Mouse (Mus musculus) hindbrain, embryonic 15.5 days (tissue): ENCODE data around the gene Slc35e4. TPM values are rescaled to one million over a fixed set of nuclear protein-coding genes. Genes with fewer than 3 reads are reported as not detected.

Experiments
- ATAC-seq: fragments of 200-750 bp; cut with Nextera tagmentation; 2 replicates; pipeline ENCODE4 v1.8.0; 2017; ENCODE audit warnings: low read depth, moderate number of reproducible peaks, moderate TSS enrichment; ENCODE audit not compliant: low FRiP score
- H3K27ac ChIP-seq: fragments of 300-500 bp; sonication (generic); replicated peaks from 2 replicates; pipeline ENCODE4 v1.5.1; 2015; ENCODE audit warnings: mild to moderate bottlenecking, inconsistent platforms
- H3K27me3 ChIP-seq: fragments of 300-500 bp; sonication (generic); 2 replicates; pipeline ENCODE4 v1.6.1; 2015; ENCODE audit warnings: control low read depth, inconsistent platforms
- H3K36me3 ChIP-seq: fragments of 300-500 bp; sonication (generic); 2 replicates; pipeline ENCODE4 v1.6.1; 2015; ENCODE audit warnings: control low read depth, inconsistent platforms
- H3K4me1 ChIP-seq: fragments of 300-500 bp; sonication (generic); replicated peaks from 2 replicates; pipeline ENCODE4 v1.6.1; 2015; ENCODE audit warnings: control low read depth, inconsistent platforms
- H3K4me2 ChIP-seq: fragments of 300-500 bp; sonication (generic); 2 replicates; pipeline ENCODE4 v1.6.1; 2015; ENCODE audit warnings: moderate library complexity, mild to moderate bottlenecking, inconsistent platforms
- H3K4me3 ChIP-seq: fragments of 300-500 bp; sonication (generic); 2 replicates; pipeline ENCODE4 v1.5.1; 2015; ENCODE audit warnings: mild to moderate bottlenecking, inconsistent platforms
- H3K9ac ChIP-seq: fragments of 300-500 bp; sonication (generic); 2 replicates; pipeline ENCODE4 v1.6.1; 2015; ENCODE audit warnings: inconsistent platforms
- H3K9me3 ChIP-seq: fragments of 300-500 bp; sonication (generic); 2 replicates; pipeline ENCODE4 v1.6.1; 2016; ENCODE audit warnings: control low read depth, inconsistent platforms
- WGBS: fragments of 180-500 bp; shearing (Covaris S2); methylation state at CpG from one replicate; pipeline ENCODE4 v1.1.7; 2015; 5-methylcytosine and 5-hydroxymethylcytosine counted together
- polyA plus RNA-seq: library from polyadenylated mRNA; unstranded; fragments of >200 nt; fragmentation: Nextera tagmentation; extraction: Ambion mirVana; gene quantifications from 2 replicates; pipeline ENCODE4 v1.2.1, GENCODE M21; 2015

Gene Slc35e4
- polyA plus RNA-seq, 1 experiment from 2014 or later: 20.3 TPM

DNA sequence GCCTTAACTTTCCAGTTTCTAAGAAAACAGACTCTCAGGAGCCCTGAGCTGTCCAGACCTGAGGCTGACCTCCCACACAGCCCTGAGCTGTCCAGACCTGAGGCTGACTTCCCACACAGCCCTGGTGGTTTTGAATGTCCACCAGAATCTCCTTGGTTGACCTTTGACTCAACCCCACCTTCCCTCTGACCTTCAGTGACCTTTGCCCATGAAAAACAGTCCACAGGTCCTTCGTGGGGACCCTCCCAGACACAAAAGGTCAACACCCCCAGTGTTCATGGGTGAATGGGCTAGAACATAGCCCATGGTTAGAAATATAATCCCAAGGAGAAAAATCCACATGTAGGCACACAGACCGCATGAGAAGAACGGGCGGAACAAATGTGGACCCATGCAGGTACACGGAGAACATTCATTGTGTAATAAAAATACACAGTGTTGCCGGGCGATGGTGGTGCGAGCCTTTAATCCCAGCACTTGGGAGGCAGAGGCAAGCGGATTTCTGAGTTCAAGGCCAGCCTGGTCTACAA lies 19.4 kb upstream of the Slc35e4 start:
- 83% methylated on average over 9 of the region's 9 CpGs for WGBS
- Histone ChIP-seq H3K9me3 (no peaks in the 10 kb centered on the region), H3K27ac (no peak overlapping the region), H3K9ac (no peak overlapping the region), H3K4me1 (peaks cover 15% of the 10 kb centered on the region), H3K36me3 (no peaks in the 10 kb centered on the region), H3K4me3 (no peak overlapping the region), H3K4me2 (no peak overlapping the region), H3K27me3 (no peaks in the 10 kb centered on the region)
- no peak for ATAC-seq

DNA sequence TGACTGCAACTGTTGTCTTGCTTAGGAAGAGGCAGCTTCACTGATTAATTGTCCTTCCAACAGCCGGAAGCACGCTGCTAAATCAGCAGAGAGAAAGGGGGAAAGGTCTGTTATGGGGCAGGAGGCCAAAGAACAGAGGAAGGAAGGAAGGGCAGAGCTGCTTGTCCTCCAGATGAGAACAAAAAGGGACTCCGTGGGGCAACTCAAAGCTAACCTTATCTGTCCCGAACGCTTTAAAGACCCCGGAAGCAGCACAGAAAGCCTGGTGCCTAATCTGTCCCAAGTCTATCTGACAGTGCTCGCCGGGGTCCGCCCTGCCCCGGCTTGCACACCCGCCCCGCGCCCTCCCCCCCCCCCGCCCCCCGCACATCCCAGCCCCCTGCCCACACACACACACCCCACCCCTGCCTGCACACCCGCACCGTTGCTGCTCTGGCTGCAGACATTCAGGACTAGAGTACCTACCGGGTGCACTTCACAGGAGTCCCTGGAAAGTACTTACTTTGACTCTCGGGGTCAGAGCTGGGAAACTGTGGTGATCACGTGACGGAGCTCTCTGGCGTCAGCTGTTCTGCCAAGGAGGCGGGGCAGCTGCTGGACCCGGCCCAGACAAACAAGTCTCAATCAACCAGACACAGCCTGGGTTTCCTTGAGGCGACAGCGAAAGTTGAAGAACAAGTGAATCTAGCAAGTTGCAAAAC lies 17.2 kb upstream of the Slc35e4 start, which contains the start of gene Tcn2:
Gene Tcn2, minus strand, starts transcription at position 649 of the 701 bp plus-strand sequence.
- peak within 1 kb of the TSS; percentile 44 for H3K9ac ChIP-seq
- ATAC-seq: peak; percentile 71
- H3K27me3 ChIP-seq: no peaks in the 10 kb centered on the region
- under 1% methylated on average over 20 of the region's 26 CpGs for WGBS
- no peaks in the 10 kb centered on the region for H3K9me3 ChIP-seq
- no peak within 1 kb of the TSS; the same call in 1 of the 2 replicates for H3K27ac ChIP-seq
- H3K4me1 ChIP-seq: peaks cover 15% of the 10 kb centered on the region
- peak within 1 kb of the TSS; percentile 41 for H3K4me3 ChIP-seq
- 0 out of 2 replicates have a peak, but pooled peaks cover 3% of the 10 kb centered on the region for H3K36me3 ChIP-seq
- H3K4me2 ChIP-seq: peak within 1 kb of the TSS; percentile 86

DNA sequence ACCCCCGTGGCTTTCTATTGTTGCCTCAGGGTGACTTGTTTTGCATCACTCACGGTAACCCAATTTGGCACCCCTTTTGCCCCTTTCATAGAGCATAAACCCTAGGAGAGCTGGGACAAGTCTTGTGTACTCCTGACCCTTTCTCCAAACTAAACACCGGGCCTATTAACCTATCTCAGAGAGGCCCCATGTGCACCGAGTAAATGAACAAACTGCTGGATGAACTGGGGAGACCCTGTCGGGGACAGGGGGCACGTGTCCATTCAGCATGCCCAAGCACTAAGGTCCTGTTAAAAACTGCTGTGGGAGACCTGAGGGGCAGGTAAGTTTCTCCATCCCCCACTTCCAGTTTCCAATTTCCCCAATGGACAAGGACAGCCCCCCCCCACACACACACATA lies 16.5 kb upstream of the Slc35e4 start:
- H3K4me3 ChIP-seq: peak overlapping the region; percentile 41
- peak overlapping the region; percentile 86 for H3K4me2 ChIP-seq
- no peak overlapping the region for H3K27ac ChIP-seq
- no peaks in the 10 kb centered on the region for H3K27me3 ChIP-seq
- 30% methylated on average over 6 of the region's 6 CpGs for WGBS
- 0 out of 2 replicates have a peak, but pooled peaks cover 5% of the 10 kb centered on the region for H3K36me3 ChIP-seq
- no peak overlapping the region for H3K9ac ChIP-seq
- ATAC-seq: no peak
- no peaks in the 10 kb centered on the region for H3K9me3 ChIP-seq
- peaks cover 15% of the 10 kb centered on the region for H3K4me1 ChIP-seq

DNA sequence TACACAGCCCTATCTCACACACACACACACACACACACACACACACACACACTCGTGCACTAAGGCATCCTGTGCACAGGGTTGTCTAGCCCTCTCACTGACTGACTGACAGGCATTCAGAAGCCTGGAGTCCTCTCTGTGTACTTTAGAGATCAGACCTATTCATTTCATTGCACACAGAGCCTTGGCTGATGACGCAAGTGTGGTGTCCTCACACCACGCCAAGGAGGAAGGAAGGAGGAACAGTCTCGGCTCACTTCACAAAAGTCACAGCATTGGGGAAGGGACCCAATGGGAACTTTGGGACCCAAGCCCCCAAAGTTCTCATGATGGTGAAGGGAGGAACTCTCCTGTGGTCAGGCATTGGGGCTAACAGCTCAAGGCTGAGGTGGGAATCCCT lies 15.6 kb upstream of the Slc35e4 start:
- Histone ChIP-seq H3K36me3 (0 out of 2 replicates have a peak, but pooled peaks cover 5% of the 10 kb centered on the region), H3K4me3 (no peak overlapping the region), H3K27ac (no peak overlapping the region), H3K4me1 (peaks cover 15% of the 10 kb centered on the region), H3K4me2 (no peak overlapping the region), H3K9ac (no peak overlapping the region), H3K27me3 (no peaks in the 10 kb centered on the region), H3K9me3 (no peaks in the 10 kb centered on the region)
- 82% methylated on average over 4 of the region's 4 CpGs for WGBS
- no peak for ATAC-seq

DNA sequence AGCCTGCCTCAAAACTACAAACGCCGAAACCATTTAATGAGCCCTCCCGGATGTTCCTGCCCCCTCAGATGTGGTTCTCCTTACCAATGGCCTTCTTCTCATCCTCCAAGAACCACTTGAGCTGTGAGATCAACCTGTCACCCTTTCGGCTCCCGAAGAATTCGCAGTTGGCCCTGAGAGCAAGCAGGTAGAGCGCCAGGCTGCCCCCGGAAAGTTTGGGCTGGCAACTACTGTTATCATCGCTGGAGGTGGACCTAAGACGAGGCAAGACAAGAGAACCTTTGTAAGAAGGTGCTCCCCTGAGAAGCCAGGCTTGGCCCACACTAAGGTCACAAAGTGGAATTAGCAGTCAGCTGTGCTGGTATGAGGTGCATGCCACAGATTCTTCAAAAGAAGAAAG lies 11.5 kb upstream of the Slc35e4 start:
- H3K9ac ChIP-seq: no peak overlapping the region
- no peak overlapping the region for H3K4me3 ChIP-seq
- ATAC-seq: no peak
- peaks cover 18% of the 10 kb centered on the region; the same call in 1 of the 2 replicates for H3K36me3 ChIP-seq
- H3K4me1 ChIP-seq: peaks cover 6% of the 10 kb centered on the region
- H3K27ac ChIP-seq: no peak overlapping the region
- H3K27me3 ChIP-seq: no peaks in the 10 kb centered on the region
- H3K4me2 ChIP-seq: no peak overlapping the region
- WGBS: 95% methylated on average over 10 of the region's 10 CpGs
- no peaks in the 10 kb centered on the region for H3K9me3 ChIP-seq

DNA sequence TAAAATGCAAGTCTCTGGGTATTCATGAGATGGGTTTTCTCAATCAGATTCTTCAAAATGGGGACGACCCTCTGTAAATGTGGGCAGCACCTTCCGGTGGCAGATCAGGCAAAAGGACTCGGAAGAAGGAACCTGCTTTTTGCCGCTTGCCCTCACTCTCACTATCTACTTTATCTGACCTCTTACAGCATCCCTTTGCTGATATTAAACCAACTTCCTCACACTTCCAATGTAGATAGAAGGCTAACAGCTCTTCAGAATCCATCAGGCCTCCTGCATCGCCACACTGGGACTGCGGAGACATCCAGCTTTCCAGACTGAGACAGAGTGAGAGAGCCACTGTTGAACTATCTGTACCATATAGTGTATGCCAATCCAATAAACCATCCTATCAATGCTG lies 8.3 kb upstream of the Slc35e4 start:
- Histone ChIP-seq H3K4me3 (no peak overlapping the region), H3K4me2 (no peak overlapping the region), H3K4me1 (0 out of 2 replicates have a peak, but pooled peaks cover 3% of the 10 kb centered on the region), H3K36me3 (peaks cover 18% of the 10 kb centered on the region; the same call in 1 of the 2 replicates), H3K27ac (no peak overlapping the region), H3K9ac (no peak overlapping the region), H3K9me3 (no peaks in the 10 kb centered on the region), H3K27me3 (no peaks in the 10 kb centered on the region)
- ATAC-seq: no peak
- WGBS: 97% methylated on average over 6 of the region's 6 CpGs

DNA sequence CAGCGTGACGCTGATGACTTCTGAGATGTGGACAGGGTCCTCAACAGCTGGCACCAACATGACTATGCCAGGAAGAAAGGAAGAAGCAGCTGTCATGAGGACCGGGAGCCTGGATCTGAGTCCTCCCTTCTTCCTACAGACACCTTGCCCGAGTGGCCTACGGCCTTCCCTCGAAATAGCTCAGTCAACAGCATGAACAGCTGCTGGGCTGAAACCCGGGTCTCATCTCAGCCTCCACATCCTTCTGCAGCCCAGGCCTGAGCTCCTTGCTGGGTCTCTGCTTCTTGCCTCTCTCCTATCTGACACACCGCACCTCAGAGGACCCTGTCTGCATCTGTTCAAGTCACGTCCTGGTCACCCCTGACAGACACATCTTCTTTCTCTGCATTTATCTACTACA lies 7.7 kb upstream of the Slc35e4 start:
- WGBS: 95% methylated on average over 9 of the region's 9 CpGs

DNA sequence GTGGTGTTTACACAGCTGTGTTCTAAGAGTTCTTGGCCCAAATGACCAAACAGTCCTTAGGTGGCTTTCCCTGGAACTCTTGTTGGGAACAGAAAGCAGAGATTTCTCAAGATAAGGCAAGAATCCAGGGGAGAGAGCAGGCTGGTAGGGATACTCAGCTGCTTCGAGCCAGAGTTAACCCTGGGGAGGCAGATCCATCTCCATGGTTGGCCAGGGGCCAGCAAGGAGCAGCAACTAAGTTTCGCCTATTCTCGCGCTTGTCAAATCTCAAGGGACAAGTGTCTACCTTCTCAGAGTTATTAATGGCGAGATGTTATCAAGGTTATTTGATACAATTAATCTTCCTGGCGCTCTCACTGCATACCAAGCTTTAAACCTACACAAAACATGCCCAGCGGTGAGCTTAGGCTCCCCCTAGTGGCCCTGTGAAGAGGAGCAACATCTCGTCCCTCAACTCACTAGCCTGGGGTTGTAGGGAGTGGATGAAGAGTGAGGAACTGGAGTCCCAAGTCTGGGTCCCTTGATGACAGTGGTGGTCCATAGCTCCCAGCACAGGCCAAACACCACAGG lies 6.9 kb upstream of the Slc35e4 start:
- Histone ChIP-seq H3K9me3 (no peaks in the 10 kb centered on the region), H3K36me3 (peaks cover 13% of the 10 kb centered on the region; the same call in 1 of the 2 replicates), H3K4me2 (no peak overlapping the region), H3K9ac (no peak overlapping the region), H3K4me3 (no peak overlapping the region), H3K27me3 (no peaks in the 10 kb centered on the region), H3K27ac (no peak overlapping the region), H3K4me1 (0 out of 2 replicates have a peak, but pooled peaks cover 3% of the 10 kb centered on the region)
- 22% methylated on average over 8 of the region's 8 CpGs for WGBS
- no peak for ATAC-seq

More for the DNA sequence above, 7.7 kb upstream of the Slc35e4 start:
- Histone ChIP-seq H3K36me3 (peaks cover 18% of the 10 kb centered on the region; the same call in 1 of the 2 replicates), H3K27ac (no peak overlapping the region), H3K9me3 (no peaks in the 10 kb centered on the region), H3K9ac (no peak overlapping the region), H3K4me1 (0 out of 2 replicates have a peak, but pooled peaks cover 3% of the 10 kb centered on the region), H3K4me2 (no peak overlapping the region), H3K27me3 (no peaks in the 10 kb centered on the region), H3K4me3 (no peak overlapping the region)
- no peak for ATAC-seq

DNA sequence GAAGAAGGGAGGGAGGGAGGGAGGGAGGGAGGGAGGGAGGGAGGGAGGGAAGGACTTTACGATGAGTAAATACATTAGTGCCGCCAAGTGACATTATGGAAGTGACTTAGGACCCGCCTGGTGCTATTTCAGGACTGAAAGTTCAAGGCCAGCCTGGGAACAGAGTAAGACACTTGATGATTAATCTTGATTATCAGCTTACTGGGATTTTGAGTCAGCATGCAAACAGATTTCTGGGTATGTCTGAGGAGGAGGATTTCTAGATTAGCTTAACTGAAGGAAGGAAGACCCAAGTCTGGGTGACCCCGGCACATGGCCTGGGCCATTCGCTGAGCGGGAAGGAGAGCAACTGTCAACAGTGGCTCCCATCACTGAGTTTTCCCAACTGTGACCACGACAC lies 6.0 kb upstream of the Slc35e4 start:
- Histone ChIP-seq H3K4me3 (no peak overlapping the region), H3K27ac (no peak overlapping the region), H3K4me1 (0 out of 2 replicates have a peak, but pooled peaks cover 3% of the 10 kb centered on the region), H3K9me3 (no peaks in the 10 kb centered on the region), H3K4me2 (no peak overlapping the region), H3K27me3 (no peaks in the 10 kb centered on the region), H3K36me3 (peaks cover 13% of the 10 kb centered on the region; the same call in 1 of the 2 replicates), H3K9ac (no peak overlapping the region)
- no peak for ATAC-seq
- 95% methylated on average over 7 of the region's 7 CpGs for WGBS

DNA sequence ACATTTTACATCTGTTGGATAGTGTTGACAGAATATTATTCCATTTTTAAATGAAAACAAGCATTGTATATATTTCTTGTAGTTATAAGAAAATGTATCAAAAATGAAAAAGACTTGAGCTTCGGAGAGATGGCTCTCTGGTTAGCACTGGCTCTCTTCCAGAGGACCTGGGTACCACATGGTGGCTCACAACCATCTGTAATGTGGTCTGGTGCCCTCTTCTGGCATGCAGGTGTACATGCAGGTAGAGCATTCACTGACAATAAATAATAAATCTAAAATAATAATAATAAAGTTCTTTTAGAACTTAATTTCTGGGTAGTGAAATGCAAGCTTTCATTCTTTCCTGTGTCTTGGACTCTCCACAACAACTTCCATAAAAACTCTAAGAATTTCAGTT lies 4.3 kb upstream of the Slc35e4 start:
- 65% methylated on average over 1 of the region's 1 CpGs for WGBS
- Histone ChIP-seq H3K9me3 (no peaks in the 10 kb centered on the region), H3K9ac (no peak overlapping the region), H3K4me2 (no peak overlapping the region), H3K36me3 (peaks cover 6% of the 10 kb centered on the region; the same call in 1 of the 2 replicates), H3K27ac (no peak overlapping the region), H3K27me3 (no peaks in the 10 kb centered on the region), H3K4me3 (no peak overlapping the region), H3K4me1 (peaks cover 11% of the 10 kb centered on the region; the same call in 1 of the 2 replicates)
- no peak for ATAC-seq

DNA sequence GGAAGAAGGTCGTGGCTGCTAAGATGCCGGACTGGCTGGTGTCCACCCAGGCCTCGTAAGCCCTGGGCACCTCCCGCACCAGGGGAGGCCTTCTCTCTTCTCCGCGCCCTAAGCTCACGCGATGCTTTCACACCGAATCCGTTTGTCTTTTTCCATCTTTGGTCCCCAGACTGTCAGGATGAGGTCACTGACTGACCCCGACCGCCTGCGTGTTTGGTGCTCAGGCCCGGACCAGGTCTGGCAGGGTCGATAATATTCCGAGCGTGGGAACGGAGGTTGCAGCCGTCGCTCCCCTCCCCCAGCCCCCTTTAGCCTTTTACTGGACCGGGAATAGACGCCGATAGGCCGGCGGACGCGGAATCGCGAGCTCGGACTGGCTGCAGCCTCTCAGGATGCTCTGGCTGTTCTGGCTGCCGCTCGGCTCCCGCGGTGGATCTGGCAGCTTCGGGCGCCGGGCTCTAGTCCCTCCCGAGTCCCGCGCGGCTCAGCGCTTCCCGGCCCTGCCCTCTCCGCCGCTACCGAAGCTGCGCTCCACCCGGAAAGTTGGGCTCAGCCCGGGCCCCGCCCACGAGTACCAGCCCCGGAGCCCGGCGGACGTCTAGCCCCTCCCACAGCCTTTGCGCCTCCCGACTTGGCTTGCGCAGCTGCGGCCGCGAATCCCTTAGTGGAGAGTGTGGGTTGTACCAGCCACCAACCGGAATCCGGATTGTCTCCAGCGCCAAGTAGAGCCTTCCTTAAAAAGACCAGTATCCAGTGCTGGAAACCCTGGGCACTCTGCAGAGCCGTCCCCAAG lies 952 bp downstream of the Slc35e4 start:
- Histone ChIP-seq H3K4me1 (peaks cover 53% of the 10 kb centered on the region), H3K27me3 (no peaks in the 10 kb centered on the region), H3K27ac (peak overlapping the region; percentile 72), H3K36me3 (no peaks in the 10 kb centered on the region), H3K4me3 (peak overlapping the region; percentile 54), H3K9ac (peak overlapping the region; percentile 53), H3K9me3 (no peaks in the 10 kb centered on the region), H3K4me2 (peak overlapping the region; percentile 74)
- under 1% methylated on average over 65 of the region's 65 CpGs for WGBS
- peak; percentile 92 for ATAC-seq
